Mouse (Mus musculus) kidney, adult 2 months (tissue): ENCODE data around the gene Armcx6. TPM values are rescaled to one million over a fixed set of nuclear protein-coding genes. Genes with fewer than 3 reads are reported as not detected.

Experiments used
- DNase-seq: peaks from one replicate; pipeline ENCODE4 v3.0.0; 2021
- H3K27ac ChIP-seq: fragments of 200-500 bp; 2 replicates; pipeline ENCODE4 v1.5.1; 2012; ENCODE audit warnings: low read depth, low read length, control low read depth, inconsistent platforms; ENCODE audit not compliant: insufficient read depth
- H3K27me3 ChIP-seq: fragments of 200-500 bp; replicated peaks from 2 replicates; pipeline ENCODE4 v1.6.1; 2012; ENCODE audit warnings: mild to moderate bottlenecking, moderate library complexity, low read length, inconsistent platforms; ENCODE audit not compliant: control insufficient read depth, insufficient read depth
- H3K36me3 ChIP-seq: fragments of 200-500 bp; 2 replicates; pipeline ENCODE4 v1.6.1; 2012; ENCODE audit warnings: mild to moderate bottlenecking, moderate library complexity, low read length, inconsistent platforms; ENCODE audit not compliant: control insufficient read depth, insufficient read depth
- H3K4me1 ChIP-seq: fragments of 200-500 bp; 2 replicates; pipeline ENCODE4 v1.6.1; 2011; ENCODE audit warnings: low read length; ENCODE audit not compliant: control insufficient read depth, insufficient read depth
- H3K4me3 ChIP-seq: fragments of 200-500 bp; 2 replicates; pipeline ENCODE4 v1.5.1; 2011; ENCODE audit warnings: mild to moderate bottlenecking, low read depth, low read length, control low read depth; ENCODE audit not compliant: insufficient read depth
- CTCF ChIP-seq: fragments of 200-500 bp; conservative IDR thresholded peaks from 2 replicates; pipeline ENCODE4 v1.5.1; 2011; ENCODE audit warnings: low read depth, mild to moderate bottlenecking, control low read depth, low read length, moderate library complexity, mixed read lengths; ENCODE audit not compliant: insufficient read depth, insufficient read length
- POLR2A ChIP-seq: fragments of 200-500 bp; IDR thresholded peaks from one replicate; pipeline ENCODE4 v1.6.1; 2011; ENCODE audit warnings: low read depth, low read length, control low read depth
- WGBS: fragments of 180-500 bp; shearing (Covaris S2); methylation state at CpG from one replicate; pipeline ENCODE4 v1.1.7; 2018; 5-methylcytosine and 5-hydroxymethylcytosine counted together
- polyA plus RNA-seq: library from polyadenylated mRNA; depleted of rRNA; stranded (reverse); fragments of >200 nt; gene quantifications from 2 replicates; pipeline ENCODE4 v1.2.3, GENCODE M21; 2012; rRNA removed

Gene Armcx6
- polyA plus RNA-seq, 1 experiment = 1.5 TPM

GRCm38 (mm10) chrX:134717752-134718308, 33.4 kb downstream of the Armcx6 start, which contains the start of gene Armcx1:
TSS of gene Armcx1 (plus strand) at chrX:134717963.
- H3K4me3 ChIP-seq = peak within 1 kb of the TSS; percentile 84
- peak; percentile 60 for DNase-seq
- TF ChIP-seq POLR2A = no peak
- TF ChIP-seq CTCF = no peak
- no peaks in the 10 kb centered on the region for H3K27me3 ChIP-seq
- 0% methylated on average over 16 of the region's 16 CpGs for WGBS
- H3K27ac ChIP-seq = peak within 1 kb of the TSS; percentile 69
- no peaks in the 10 kb centered on the region for H3K36me3 ChIP-seq
- H3K4me1 ChIP-seq = no peaks in the 10 kb centered on the region

GRCm38 (mm10) chrX:134716863-134717262, 34.4 kb downstream of the Armcx6 start:
- no peak overlapping the region for H3K27ac ChIP-seq
- no peaks in the 10 kb centered on the region for H3K36me3 ChIP-seq
- WGBS = 60% methylated on average over 3 of the region's 3 CpGs
- H3K27me3 ChIP-seq = no peaks in the 10 kb centered on the region
- H3K4me3 ChIP-seq = no peak overlapping the region
- no peak for DNase-seq
- H3K4me1 ChIP-seq = no peaks in the 10 kb centered on the region
- no peak for TF ChIP-seq CTCF
- TF ChIP-seq POLR2A = no peak

Other genes with a start within 250 kb of the Armcx6 start
- gene Timm8a1, start 209.6 kb downstream of the Armcx6 start, polyA plus RNA-seq = 2.5 and 4.9 TPM in 2 replicates
- gene Btk, start 167.8 kb downstream of the Armcx6 start, polyA plus RNA-seq = 0.29 and 0.70 TPM in 2 replicates
- gene Rpl36a, start 165.8 kb downstream of the Armcx6 start, polyA plus RNA-seq = 142 and 219 TPM in 2 replicates
- gene Gla, start 150.3 kb downstream of the Armcx6 start, polyA plus RNA-seq = 2.0 and 2.7 TPM in 2 replicates
- 11.8 and 20.5 TPM in 2 replicates for gene Hnrnph2, start 150.2 kb downstream of the Armcx6 start, polyA plus RNA-seq
- 0.71 and 1.1 TPM in 2 replicates for gene Armcx4, start 64.9 kb downstream of the Armcx6 start, polyA plus RNA-seq
- gene Armcx1, start 33.5 kb downstream of the Armcx6 start, polyA plus RNA-seq = 2.5 and 3.8 TPM in 2 replicates
- gene Armcx3, start 5.2 kb upstream of the Armcx6 start, polyA plus RNA-seq = 4.0 and 5.7 TPM in 2 replicates
- 8.7 and 9.0 TPM in 2 replicates for gene Armcx2, start 57.8 kb upstream of the Armcx6 start, polyA plus RNA-seq
- not detected in 2 replicates for gene Nxf2, start 213.3 kb upstream of the Armcx6 start, polyA plus RNA-seq